Mouse (Mus musculus): ENCODE measurements around the gene Cdca3.

The Cdca3 gene

DNA sequence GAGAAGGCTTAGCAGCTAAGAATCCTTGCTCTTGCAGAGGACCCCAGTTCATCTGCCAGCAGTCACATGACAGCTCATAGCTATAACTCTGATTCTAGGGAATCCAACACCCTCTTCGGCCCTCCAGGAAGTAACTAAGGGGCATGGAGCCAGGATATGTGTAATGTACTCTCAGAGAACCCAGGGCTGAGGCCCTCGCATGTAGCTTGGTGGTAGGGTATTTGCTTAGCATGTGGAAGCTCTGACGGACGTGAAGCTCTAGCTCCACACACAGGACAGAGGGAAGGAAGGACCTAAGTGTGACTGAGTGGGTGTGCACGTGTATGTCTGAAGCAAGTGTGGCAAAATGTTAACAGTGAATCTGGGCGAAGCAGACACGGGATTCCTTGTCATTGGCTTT lies 7.1 kb downstream of the Cdca3 start:
- no peak for DNase-seq

DNA sequence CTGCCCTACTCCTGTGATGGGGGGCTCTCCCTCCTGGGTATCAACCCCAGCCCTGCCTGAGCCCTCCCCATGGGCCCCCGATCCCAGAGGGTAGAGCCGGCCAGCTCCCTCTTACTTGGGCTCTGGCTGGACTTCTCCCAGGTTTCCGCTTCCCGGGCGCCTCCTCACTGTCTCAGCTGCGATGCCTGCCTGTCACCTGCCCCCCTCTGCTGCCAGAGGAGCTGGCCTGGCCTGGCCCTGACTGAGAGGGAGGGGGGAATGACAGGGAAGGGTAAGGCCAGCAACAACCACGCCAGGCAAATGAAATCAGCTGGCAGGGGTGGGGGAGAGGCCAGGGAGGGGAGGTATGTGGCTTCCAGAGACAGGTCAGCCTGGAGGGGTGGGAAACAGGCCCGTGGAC lies 10.5 kb downstream of the Cdca3 start:
- DNase-seq: no peak

DNA sequence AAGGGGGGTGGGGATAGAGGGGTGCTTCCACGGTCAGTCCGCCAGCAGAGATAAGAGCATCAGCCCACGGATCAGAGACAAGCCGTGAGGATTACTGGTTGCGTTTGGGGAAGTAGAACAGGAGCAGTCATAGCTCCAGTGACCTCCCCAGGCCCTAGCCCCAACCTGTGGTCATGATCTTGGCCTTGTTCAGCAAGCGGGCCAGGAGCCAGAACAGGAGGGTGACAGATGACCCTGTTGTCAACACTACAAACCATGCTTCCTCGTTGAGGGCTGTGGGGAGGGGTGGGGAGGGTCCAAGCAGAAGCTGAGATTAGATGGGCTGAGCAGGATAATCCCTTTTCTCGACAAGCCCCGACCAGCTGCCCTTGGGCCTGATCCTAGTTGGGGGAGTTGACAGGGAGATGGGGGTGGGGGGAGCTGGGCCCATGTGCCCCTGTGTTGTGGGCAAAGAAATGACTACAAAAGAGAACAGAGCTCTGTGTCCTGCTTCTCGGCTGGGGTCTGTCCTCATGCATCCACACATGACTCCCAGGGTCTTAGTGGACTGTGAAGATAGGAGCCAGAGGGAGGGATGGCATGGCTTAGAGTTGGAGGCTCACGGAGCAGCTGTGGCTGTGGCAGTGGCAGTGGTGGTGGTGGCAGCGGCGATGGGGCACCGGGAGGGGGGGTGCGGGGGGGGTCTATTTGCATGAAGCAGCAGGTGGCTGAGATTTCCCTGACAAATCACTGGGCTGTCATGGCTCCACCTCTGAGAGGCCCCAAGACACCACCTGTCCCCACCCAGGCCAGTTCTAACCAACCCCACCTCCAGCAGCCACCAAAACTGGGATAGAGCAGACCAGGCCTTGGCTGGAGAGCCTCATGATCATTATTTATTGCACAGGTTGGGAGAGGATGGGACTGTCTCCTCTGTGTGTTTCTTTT lies 11.2 kb downstream of the Cdca3 start, which contains the start of gene Gnb3:
Gene Gnb3 (minus strand): TSS at position 35 of the 927 bp plus-strand sequence.
- DNase-seq: no peak

DNA sequence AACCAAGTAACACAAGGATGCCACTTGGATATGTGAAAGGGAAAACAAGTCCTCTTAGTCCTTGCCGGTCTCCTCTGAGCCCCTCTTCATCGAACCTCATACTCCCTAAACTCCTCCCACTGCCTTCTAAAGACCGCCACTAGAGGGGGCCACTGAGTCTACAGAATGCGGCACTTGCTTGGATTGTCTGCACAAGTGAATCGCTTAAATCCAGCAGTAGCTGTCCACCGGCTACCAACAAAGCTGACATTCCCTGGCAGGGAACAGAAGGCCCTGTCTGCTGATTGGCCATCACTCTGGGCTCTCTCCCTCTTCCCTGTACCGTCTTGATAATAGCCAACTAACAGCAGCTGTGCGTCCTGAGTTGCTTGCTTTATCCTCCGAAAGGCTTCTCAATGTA lies 18.0 kb downstream of the Cdca3 start:
- DNase-seq: peak; percentile 95 to 96

DNA sequence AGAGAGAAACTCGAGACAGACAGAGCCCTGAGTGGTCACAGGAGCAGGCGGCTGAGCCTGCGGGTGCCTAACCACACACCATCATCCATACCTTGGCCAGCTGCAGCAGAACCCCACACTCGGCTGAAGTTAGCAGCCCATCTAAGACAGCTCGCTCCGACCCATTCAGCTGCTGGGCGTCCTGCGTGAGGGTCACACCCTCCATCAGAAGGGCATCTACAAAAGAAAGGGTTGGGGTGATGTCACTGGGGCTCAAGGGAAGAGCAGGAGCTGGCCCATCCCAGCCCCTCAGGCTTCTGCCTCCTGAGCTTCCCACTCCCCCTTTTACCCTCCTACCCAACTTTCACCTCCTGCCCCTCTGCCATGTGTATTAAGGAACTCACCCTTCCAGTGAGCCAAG lies 21.2 kb downstream of the Cdca3 start:
- DNase-seq: no peak

DNA sequence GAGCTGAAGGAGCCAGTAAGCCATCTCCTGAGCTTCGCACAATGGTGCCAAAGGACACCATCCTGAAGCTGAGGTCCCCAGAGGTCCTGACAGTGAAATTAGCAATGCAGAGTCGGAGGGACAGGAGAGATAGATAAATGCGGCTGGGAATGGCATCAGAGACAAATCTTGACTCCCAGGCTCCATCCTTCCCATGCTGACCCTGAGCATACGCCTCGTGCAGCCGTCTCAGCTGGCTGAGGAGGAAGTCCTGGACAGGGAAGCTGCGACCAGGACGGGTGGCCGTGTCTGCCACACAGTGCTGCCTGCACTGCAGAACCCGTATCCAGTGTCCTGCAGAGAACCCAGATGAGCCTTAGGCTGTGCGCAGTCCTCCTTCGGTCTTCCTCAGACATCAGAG lies 25.3 kb downstream of the Cdca3 start:
- DNase-seq: no peak

DNA sequence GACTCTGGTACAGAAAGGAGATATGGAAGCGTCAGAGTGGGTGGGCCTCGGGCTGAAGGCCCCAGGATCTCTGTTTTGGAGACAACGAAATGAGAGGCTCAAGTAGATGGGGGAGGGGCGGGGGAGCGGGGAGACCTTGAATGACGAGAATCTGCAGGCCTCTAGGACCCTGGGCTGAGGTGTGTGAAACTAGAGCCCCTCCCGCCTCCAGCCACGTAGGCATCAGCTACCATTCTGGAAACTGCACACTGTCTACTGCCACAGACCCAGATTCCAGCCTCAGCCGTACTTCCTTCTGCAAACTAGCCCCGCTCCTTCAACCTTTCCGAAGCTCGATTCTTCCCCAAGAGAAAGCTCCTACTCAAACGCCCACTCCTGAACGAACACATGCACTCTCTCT lies 27.0 kb downstream of the Cdca3 start:
- DNase-seq: peak in 1 of 2 experiments; percentile 54

DNA sequence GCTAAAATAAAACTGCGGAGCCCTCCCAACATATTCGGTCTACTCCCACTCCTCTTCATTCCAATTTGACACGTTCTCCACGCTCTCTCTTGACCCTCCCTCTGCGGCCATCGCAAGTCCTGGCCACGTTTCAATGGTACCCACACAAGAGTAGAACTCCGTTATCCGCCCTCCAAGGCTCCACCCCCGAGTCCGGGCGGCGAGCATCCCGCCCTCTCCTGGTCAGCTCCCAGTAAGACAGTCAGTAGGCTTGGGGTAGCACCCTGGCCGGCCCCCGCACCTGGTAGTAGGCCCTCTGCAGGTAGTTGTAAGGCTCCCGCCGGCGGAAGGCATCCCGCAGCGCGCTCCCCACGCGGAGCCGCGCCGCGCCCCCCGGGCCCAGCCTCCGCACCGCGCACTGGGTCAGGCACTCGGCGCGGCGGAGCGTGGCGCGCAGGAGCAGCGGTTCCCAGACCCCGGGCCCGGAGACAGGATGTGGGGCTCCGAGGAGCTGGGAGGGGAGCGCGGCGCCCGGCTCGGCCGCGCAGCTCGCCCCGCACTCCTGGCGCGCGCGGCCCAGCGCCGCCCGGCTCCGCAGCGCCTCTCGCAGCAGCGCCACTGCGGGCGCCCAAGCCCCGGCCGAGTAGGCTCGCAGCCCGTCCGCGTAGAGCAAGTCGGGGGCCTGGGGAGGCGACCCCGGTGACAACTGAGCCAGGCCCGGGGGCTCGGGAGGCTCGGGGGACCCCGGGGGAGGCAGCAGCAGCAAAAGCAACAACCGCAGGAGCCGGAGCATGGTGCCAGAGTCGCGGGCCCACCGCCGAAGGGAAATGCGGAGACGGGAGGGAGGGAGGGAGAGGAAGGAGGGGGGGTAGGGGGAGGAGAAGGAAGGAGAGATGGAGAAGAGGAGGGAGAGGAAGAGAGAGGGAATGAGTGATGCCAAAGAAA lies 27.8 kb downstream of the Cdca3 start, which contains the start of gene P3h3:
Gene P3h3 (minus strand): TSS at position 837 of the 924 bp plus-strand sequence.
- DNase-seq: peak; percentile 86 to 91

DNA sequence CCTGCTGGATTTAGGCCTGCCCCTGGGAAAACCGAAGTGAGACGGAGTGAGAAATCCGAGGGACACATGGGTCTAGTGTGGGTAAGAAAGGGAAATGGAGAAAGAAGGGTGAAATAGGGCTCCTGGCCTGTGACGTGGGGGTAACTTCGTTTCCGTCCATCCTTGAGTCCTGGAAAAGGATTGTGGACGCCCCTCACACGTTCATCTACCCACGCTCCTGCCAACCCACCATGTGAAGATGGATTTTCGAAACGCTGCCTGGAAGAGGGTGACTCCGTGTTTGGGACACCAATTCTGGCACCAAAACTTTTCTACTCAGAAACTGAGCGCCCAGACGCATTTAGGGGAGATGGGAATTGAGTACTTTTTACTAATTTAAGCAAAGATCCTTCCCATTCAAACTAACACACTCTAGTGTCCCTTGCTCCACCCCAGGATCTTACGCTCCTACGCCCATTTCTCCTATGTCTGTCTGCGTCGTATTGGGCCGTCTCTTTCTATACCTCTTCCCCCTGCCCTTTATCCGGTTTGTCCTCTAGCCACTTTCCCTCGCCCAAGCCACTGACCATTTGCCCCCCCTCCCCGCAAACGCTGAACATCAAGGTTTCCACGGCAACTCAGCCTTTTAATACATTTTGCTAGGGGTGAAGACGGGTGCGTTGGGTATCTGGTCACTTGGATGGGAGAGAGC lies 28.6 kb downstream of the Cdca3 start:
- no peak for DNase-seq

DNA sequence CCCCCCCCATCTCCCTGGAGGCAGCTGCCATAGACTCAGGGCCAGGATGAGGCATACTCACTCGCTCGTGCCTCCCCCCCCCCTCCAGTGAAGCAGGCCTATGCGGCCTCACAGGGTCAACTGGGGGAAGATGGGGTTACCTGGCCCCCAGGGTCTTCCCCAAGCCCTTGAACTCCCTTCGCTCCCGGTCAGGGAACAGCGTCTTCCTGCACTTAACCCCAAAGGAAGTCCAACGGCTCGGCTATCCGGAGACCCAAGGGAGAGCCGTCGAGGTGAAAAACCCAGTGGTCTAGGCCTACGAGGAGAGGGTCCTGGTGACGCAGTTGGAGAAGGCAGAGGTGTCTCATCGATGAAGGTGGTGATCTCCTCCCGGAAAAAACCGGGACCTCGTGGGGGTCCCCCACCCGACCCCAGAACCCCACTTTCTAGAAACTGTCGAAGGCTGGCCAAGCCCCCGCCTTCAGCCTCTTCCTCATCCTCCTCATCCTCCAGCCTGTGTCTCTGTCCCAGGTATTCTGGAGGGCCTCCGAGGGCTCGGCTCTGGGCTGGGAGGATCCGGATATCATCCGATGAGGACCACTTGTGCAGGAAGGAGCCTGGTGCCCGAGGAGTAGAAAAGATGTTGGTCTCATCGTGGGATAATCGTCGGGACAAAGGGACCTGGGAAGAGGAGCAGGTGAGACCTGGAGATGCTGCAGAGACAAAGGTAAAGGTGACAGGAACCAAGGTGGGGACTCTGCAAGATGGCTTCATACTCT lies 29.4 kb downstream of the Cdca3 start:
- no peak for DNase-seq

DNA sequence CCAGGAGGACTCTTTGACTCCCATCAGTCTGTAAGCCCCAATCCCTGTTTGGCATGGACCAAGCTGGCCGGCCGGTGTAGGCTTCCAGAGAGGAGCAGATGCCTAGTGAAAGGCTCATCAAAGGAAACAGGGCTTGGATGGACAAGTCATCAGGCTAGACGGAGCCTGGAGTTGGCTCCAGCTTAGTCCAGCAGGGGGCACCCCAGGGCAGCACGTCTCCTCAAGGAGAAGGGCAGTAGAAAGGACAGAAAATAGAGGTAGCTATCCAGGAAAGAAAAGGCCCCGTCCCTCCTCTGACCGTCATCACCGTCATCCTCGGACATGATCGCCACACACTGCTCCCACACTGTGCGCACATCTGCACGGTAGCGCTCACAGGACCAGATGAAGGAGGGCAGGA lies 30.4 kb downstream of the Cdca3 start:
- DNase-seq: peak; percentile 95 to 96

DNA sequence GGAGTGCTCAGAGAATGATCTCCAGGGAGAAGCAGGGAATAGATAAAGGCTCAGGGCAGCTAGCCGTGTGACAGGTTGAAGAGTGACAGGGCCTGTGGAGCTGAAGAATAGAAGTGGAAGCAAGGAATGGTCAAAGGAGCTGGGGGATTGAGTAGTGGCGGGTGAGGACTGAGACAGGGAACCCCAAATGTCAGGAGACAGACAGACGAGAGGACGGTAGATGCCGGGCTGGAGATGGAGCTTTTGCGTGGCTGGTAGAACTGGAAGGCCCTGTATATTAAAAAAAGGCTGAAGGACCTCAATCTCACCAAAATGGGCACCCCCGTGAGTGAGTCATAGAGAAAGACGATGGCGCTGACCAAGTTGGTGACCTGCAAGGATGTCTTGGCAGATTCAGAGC lies 31.2 kb downstream of the Cdca3 start:
- DNase-seq: no peak

DNA sequence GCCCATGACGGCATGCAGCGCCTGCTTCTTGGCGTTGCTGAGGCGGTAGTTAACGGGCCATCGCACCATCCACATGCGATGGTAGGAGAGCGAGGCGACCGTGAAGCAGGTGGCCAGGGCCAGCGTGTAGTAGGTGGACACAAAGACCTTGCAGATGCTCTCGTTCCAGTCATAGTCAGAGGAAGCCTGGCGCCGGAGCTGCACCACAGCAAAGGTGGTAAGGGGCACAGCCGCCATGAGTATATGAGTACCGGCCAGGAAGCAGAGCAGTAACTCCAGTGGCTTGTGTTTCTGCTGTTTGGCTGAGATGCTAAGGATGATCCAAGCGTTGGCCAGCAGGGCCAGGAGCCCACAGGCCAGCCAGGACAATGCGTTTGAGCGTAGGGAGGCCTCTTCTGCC lies 31.9 kb downstream of the Cdca3 start:
- DNase-seq: no peak

DNA sequence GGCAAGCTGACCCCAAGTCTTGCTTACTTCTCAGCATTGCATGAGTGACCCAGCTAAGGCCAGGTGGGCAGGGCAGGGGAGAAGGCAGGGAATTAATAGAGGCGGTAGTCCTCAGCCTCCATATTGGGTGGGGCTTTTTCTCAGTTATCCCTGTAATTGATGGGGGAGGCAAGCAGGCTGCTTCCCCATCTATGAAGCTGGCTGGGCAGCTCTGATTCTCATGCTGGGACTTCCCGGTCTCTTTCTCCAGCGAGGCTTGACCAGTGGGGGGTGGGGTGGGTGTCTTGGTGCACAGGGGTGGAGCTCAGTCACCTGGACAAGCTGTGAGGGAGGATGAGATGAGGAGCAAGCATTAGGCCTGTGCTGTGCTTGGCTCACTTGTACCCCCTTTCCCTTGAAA lies 32.5 kb downstream of the Cdca3 start:
- peak in 1 of 2 experiments; percentile 56 for DNase-seq

DNA sequence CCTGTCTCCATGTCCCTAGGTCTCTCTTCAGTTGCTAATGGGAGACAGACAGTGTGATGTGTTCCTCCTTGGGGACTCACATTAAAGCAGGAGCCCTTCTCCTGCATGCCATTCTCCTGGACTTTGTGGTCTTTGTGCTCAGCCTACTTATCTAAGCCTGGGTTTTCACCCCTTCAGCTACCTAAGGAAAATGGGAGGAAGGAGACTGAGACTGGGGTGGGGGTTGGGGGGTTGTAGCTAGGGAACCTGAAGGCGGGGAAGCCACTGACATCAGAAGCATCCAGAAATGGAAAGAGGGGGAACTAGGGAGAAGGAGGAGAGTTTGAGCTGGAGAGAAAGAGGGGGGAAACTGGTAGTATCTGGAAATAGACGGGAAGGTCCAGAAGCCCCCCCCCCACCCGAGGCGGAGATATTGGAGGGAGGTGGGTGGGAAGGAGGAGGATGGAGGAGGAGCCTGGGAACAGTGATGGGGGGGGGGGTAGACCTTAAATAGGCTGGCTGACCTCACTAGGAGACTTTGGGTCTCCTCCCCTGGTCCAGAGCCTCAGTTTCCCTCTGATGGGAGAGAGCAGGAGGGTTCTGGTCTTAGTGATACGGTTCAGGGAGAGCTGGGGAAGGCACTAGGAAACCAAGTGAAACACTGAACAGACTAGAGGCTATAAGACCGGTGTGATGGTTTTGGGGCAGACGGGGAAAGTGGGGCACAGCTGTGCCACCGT lies 33.2 kb downstream of the Cdca3 start:
- DNase-seq: no peak

DNA sequence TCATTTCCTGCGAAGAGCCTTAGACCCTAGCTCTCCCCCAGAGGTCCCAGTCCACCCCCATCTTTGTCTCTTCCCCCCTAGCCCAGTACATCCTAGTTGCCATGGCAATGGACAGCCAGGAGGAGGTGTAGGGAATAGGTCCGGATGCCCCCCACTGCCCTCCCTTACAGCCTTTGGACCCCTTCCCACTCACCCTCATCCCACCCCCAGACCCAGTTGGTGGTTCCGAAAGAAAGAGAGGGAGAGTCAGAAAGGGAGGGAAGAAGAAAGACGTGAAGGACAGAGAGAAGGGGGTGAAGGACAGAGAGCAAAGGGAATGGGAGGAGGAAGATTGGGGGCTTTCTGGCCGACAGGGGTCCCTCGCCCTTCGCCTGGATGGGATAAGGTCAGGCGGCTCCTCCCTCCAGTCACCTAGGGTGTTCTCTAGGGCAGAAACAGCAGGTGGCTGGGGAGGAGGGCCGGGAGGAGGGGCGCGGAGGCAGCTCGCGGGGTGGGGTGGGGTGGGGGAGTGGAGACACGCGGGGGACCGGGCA lies 33.8 kb downstream of the Cdca3 start:
- DNase-seq: no peak

DNA sequence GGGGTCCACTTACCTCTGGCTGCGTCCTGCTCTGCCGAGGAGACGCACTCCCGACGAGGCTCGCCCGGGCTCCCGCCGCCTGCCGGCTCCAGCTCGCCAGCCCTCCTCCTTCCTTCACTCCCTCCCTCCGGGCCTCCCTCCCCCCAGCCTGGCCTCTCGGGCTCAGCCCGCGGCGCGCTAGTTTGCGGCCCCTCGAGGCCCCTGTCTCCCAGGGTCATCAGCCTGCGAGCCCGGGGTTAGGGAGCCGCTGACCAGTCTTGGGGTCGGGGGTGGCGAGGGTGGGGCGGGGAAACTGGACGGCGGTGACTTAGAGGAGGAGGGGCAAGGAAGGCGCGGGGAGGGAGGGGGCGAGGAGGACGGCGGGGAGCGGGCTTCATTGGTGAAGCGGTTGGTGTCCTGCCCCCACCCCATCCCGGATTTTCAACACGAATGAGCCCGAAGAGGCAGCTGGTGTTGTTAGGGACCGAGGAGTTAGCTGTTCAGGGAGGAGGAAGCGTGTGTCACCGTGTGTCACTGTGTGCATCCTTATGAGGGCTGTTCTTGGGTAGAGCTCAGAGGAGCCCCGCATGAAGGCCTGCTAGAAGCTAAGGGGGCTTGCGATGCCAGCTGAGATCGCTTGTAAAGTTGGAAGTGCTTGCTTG lies 34.4 kb downstream of the Cdca3 start, which contains the start of gene Gpr162:
Gene Gpr162 (minus strand): TSS at position 326 of the 641 bp plus-strand sequence.
- DNase-seq: peak; percentile 76 to 85

DNA sequence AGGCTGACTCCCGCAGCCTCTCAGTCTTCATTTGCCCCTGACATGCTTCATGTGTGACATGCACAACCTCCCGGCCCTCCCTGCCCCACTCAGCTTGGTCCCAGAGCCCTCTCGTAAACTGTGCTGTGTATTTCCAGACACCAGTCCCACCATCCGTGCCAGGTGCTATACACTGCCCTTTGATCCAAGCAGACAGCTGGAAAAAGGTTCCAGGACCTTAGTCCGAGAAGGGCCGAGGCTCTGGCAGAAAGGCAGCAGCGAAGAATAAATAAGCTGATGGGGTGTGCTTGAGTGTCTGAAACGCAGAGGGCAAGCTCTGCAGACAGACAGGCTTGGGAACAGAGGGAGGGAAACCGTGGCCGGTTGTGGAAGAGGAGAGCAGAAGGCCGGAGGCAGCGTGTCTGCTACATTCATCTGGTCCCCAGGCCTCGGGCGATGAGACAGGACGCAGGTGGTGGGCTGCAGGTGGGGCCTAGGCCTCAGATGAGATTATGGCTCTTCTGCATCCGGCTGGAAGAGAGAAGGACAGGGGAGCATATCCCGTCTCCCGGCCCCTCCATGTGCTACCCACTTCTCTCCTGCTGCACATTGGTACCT lies 36.5 kb downstream of the Cdca3 start:
- no peak for DNase-seq

DNA sequence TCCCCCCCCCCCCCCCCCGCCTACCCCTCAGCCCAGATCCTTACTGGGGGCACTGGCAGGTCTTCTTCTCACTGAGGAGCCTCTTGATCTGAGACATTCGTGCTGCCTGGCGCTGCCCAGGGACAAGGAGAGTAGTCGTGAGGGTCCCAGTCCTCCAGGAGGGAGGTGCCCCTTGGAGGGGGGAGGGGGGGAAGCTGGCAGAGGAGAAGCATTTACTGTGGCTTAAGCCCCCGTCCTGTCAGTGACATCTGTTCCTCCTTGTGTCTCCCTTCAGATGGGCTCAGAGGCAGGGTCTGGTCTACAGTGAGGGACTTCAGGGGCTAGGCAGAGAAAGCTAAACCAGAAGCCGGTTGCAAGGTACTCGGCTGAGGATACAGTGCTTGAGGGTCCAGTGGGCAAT lies 37.2 kb downstream of the Cdca3 start:
- no peak for DNase-seq

DNA sequence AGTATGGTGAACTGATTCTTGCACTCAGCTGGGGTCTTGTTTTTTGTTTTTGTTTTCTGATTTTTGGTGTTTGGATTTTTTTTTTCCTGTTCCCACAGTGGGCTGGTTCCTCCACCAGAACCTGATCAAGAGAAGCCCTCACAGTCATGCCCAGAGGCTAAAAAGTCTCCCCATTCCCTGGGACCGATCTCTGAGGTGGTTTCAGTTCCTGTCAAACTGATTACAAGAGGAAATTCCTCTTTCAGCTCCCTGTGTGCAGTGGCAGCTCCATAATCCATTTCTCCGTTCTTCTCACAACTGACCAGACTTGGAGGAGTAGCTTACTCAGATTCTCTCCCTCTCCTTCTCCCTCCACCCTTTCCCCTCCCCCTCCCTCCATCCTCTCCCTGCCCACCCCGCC lies 45.0 kb downstream of the Cdca3 start:
- no peak for DNase-seq
